Mouse (Mus musculus): ENCODE data around the gene Arhgap45. TPM values are rescaled to one million over a fixed set of nuclear protein-coding genes. Genes with fewer than 3 reads are reported as not detected.
"Not testable (repeated sequence)": the region's sequence is repeated elsewhere in the genome, so short reads cannot be mapped to it uniquely, and the experiment has no call there.

The Arhgap45 gene
- total RNA-seq, 2 experiments from 2014 or later = 3.6 to 4.0 TPM

DNA sequence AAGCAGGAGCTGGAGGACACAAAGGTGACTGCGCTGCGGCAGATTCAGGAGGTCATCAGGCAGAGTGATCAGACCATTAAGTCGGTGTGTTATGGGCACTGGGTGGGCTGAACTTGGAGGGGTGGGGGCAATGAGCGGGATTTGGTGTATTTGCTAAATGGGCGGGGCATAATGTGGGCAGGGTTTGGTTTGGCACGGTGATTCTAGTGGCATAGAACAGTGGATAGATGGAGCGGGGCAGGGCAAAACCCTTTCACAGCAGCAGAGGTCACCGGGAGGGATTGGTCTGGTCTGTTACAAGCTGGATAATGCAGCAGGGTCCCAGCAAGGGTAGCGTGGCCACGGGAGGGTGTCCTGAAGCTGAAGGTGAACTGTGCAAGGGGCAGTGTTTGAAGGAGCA, 9.0 kb downstream of the Arhgap45 start:
- DNase-seq (ENCODE audit: low spot score in 2 of 2) = no peak
- intact Hi-C loops (cut with DNase I) = no loop called here

DNA sequence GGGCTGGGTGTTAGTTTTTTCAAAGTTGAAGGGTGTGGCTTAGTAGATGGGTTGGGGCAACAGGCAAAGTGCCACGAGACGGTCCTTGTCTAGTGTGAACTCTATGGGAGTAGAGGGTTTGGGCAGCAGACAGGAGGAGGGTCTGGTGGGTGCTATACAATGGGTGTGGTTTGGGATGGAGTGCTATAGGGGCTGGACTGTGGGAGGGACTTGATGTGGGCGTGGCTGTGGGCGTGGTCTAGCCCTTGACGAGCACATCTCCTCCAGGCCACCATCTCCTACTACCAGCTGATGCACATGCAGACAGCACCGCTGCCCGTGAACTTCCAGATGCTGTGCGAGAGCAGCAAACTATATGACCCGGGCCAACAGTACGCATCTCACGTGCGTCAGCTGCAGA, 9.4 kb downstream of the Arhgap45 start:
- DNase-seq (ENCODE audit: low spot score in 2 of 2) = no peak
- intact Hi-C loops (cut with DNase I) = no loop called here

- no peak for DNase-seq (ENCODE audit: low spot score in 2 of 2)
- intact Hi-C loops (cut with DNase I) = no loop called here
Measured at GRCm38 (mm10) chr10:80027681-80028520, 11.4 kb downstream of the Arhgap45 start.

GRCm38 (mm10) chr10:80028521-80028846, 12.0 kb downstream of the Arhgap45 start:
- no peak for DNase-seq (ENCODE audit: low spot score in 2 of 2)
- intact Hi-C loops (cut with DNase I) = no loop called here

DNA sequence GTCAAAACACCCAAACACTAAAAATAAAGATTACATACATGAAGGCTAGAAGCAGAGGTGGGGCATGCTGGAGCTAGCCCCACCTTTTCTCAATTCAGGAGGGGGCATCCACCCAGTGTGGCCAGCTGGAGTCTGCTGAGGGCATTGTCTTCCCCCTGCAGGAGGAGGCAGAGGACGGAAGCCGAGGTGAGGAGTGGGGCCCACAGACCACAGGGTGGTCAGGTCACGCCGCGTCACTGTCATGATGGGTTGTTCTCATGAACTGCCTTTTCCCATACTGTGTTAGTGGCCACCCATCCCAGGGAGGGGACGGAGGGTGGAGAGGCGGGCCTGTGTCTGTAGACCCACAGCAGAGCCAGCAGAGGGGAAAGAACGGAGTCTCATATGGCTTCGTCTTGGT, 13.7 kb downstream of the Arhgap45 start:
- intact Hi-C loops (cut with DNase I) = no loop called here
- DNase-seq (ENCODE audit: low spot score in 2 of 2) = no peak

GRCm38 (mm10) chr10:80030736-80031135, 14.3 kb downstream of the Arhgap45 start:
- no peak for DNase-seq (ENCODE audit: low spot score in 2 of 2)
- intact Hi-C loops (cut with DNase I) = no loop called here

- DNase-seq (ENCODE audit: low spot score in 2 of 2) = no peak
- intact Hi-C loops (cut with DNase I) = no loop called here
Measured at GRCm38 (mm10) chr10:80032799-80033480, 16.5 kb downstream of the Arhgap45 start.

GRCm38 (mm10) chr10:80033511-80034391, 17.3 kb downstream of the Arhgap45 start:
- no peak for DNase-seq (ENCODE audit: low spot score in 2 of 2)
- intact Hi-C loops (cut with DNase I) = no loop called here

DNA sequence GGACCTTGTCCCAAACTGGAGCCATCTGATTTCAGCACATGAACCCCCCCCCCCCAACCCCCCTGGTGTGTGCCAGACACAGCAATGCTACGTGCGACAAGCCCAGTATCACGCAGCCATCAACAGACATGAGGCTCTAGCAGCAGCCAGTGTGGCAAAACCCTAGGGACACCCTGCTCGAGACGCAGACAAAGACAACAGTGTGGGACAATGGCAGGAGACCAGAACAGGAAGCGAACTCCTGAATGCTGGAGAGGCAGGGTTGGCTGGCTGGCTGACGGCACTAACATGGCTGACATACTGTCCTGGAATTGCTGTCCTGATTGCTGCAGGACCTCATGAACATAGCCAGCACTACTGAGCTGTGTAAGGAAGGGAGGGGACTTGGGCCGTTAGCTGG, 18.7 kb downstream of the Arhgap45 start:
- intact Hi-C loops (cut with DNase I) = loop anchor here (5.0 kb wide), 1 partner anchor 77 kb away; no protein-coding TSS in a partner anchor
- no peak for DNase-seq (ENCODE audit: low spot score in 2 of 2)

DNA sequence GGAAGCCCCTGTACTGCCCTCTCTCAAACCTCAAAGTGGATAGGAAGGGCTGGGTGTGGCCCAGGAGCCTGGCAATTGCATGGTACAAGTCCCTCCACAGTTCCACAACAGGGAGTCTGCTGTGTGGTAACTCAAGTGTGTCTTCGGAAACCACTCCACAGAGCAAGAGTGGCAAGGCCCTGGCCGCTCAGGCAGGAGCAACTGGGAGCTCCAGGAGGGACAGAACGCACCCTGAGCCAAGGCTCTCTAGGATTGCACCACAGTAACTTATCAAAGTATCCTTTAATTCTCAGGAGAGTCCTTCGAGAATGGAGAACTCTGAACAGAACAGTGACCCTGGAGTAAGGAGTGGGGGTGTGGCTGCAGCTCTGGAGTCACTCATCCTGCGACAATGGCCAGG, 19.2 kb downstream of the Arhgap45 start:
- intact Hi-C loops (cut with DNase I) = loop anchor here (5.0 kb wide), 1 partner anchor 77 kb away; no protein-coding TSS in a partner anchor
- DNase-seq (ENCODE audit: low spot score in 2 of 2) = no peak

- intact Hi-C loops (cut with DNase I) = loop anchor here (5.0 kb wide), 1 partner anchor 75 kb away; no protein-coding TSS in a partner anchor
- no peak for DNase-seq (ENCODE audit: low spot score in 2 of 2)
Measured at GRCm38 (mm10) chr10:80036832-80037231, 20.4 kb downstream of the Arhgap45 start.

DNA sequence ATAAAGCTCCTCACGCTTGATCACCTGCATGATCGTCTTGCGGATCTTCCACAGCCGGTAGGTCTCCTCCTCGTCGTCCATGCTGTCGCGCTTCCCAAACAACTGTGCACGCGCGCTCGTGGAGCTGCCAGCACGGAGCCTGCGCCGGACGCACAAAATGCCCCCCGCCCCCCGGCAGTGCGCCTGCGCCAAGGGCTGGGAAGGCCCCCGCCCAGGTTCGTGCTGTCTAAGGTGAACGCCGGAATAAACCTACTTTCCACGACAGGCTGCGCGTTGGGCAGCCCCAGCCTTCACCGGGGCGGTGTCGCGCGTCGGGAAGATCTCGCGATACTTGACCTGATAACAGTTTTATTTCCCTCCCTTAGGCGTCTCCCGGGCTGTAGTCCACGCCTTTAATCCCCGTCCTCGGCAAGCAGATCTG, 23.1 kb downstream of the Arhgap45 start, which contains the start of gene Polr2e:
Gene Polr2e, minus strand, starts transcription at position 237 of the 421 bp plus-strand sequence.
- intact Hi-C loops (cut with DNase I) = loop anchor here (2.0 to 5.0 kb wide), 2 partner anchors 55 to 73 kb away; partner anchors contain the start of gene Tmem259

GRCm38 (mm10) chr10:80041409-80042060, 25.1 kb downstream of the Arhgap45 start:
- intact Hi-C loops (cut with DNase I); DNase-seq (ENCODE audit: low spot score in 2 of 2): not testable (repeated sequence)

More for the DNA sequence above, 23.1 kb downstream of the Arhgap45 start, which contains the start of gene Polr2e:
- DNase-seq (ENCODE audit: low spot score in 2 of 2) = peak; percentile 95 to 99

GRCm38 (mm10) chr10:80044087-80044486, 27.6 kb downstream of the Arhgap45 start:
- DNase-seq (ENCODE audit: low spot score in 2 of 2) = no peak
- intact Hi-C loops (cut with DNase I) = no loop called here

DNA sequence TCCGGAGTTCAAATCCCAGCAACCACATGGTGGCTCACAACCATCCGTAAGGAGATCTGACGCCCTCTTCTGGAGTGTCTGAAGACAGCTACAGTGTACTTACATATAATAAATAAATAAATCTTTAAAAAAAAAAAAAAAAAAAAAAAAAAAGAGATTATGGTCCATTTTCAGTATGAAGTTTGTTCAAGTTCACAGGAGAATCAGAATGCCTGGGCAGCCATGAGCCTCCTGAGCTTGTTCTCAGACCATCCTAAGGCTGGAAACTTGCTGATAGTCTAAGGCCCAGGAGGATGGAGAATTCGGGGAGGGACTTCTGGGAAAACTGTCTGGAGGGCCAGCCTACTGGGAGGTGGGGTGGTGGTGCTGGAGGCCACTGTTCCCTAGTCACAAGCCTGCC, 28.9 kb downstream of the Arhgap45 start:
- DNase-seq (ENCODE audit: low spot score in 2 of 2) = not testable (repeated sequence)

GRCm38 (mm10) chr10:80045766-80046165, 29.3 kb downstream of the Arhgap45 start:
- intact Hi-C loops (cut with DNase I) = no loop called here
- no peak for DNase-seq (ENCODE audit: low spot score in 2 of 2)

More for the DNA sequence above, 28.9 kb downstream of the Arhgap45 start:
- intact Hi-C loops (cut with DNase I) = not testable (repeated sequence)

GRCm38 (mm10) chr10:80047041-80047565, 30.6 kb downstream of the Arhgap45 start, which contains the start of gene Gpx4:
TSS of gene Gpx4 (plus strand) at chr10:80047166.
- DNase-seq (ENCODE audit: low spot score in 2 of 2) = no peak
- intact Hi-C loops (cut with DNase I) = no loop called here

DNA sequence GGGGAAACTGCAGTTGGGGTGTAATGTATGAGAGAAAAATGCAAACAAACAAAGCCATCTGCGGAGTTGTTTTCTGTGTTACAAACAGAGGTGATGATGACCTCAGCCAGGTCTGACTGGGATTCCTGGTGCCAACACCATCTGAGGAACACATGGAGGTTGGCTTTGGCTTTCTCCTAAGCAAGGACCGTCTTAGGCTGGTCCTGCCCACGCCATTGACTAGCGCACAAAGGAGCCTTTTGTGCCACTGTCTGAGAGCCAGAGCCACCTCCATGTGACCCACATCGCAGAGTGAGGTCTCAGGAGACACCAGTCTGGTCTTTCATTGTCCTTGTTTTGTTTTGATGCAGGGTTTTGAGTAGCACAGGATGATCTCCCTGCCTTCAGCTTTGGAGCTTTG, 31.9 kb downstream of the Arhgap45 start:
- intact Hi-C loops (cut with DNase I) = no loop called here
- no peak for DNase-seq (ENCODE audit: low spot score in 2 of 2)

DNA sequence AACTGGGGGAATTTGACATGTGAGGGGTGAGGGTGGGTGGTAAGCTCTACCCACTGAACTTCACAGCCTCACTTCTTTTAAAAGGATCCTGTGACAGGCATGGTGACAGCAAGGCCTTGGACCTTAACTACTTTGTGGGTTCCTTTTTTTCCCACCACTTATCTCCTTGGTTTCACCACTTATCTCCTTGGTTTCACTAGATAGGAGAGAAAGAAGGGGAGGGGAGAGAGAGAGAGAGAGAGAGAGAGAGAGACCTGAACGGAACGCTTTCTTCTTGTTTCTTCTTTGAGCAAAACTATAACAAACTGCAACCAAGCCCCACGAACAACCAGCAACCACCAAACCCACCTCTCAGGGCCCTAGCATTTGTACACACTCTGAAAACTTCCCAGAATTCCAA, 32.4 kb downstream of the Arhgap45 start:
- intact Hi-C loops (cut with DNase I) = no loop called here
- no peak for DNase-seq (ENCODE audit: low spot score in 2 of 2)
